Mouse (Mus musculus): Measurements from ENCODE around the gene Kri1. TPM values are rescaled to one million over a fixed set of nuclear protein-coding genes. Genes with fewer than 3 reads are reported as not detected.

The Kri1 gene
- 13.5 and 15.9 TPM in 2 replicates for polyA plus RNA-seq (2014; fragmentation: Nextera tagmentation; extraction: Ambion mirVana)

GRCm38 (mm10) chr9:21287571-21288402 lies at the start of gene Kri1:
Kri1 (minus strand) TSS chr9:21287969.
- peak within 1 kb of the TSS; percentile 78 for H3K9ac ChIP-seq (ENCODE audit: low read depth, low read length)
- H3K4me1 ChIP-seq (replicated peaks; ENCODE audit: control insufficient read depth, insufficient read depth, low read length) = peaks cover 8% of the 10 kb centered on the region
- WGBS = 1% methylated on average over 58 of the region's 59 CpGs
- no peaks in the 10 kb centered on the region for H3K9me3 ChIP-seq (ENCODE audit: control insufficient read depth, low read length)
- peak; percentile 97 for DNase-seq (ENCODE audit: low spot score)
- H3K27ac ChIP-seq (ENCODE audit: low read depth, low read length) = peak within 1 kb of the TSS; percentile 77
- peaks cover 5% of the 10 kb centered on the region for H3K36me3 ChIP-seq (ENCODE audit: control insufficient read depth, insufficient read depth, low read length)
- H3K27me3 ChIP-seq (ENCODE audit: control insufficient read depth, insufficient read depth, low read length) = no peaks in the 10 kb centered on the region
- peak within 1 kb of the TSS; percentile 80 for H3K4me3 ChIP-seq (ENCODE audit: low read depth, low read length)
- ATAC-seq (ENCODE audit: low FRiP score) = peak; percentile 72
- peak within 1 kb of the TSS; percentile 80 for H3K4me2 ChIP-seq (replicated peaks; ENCODE audit: low read depth, low read length)

GRCm38 (mm10) chr9:21336491-21336890 lies 48.7 kb upstream of the Kri1 start:
- DNase-seq (ENCODE audit: low spot score) (no peak), ATAC-seq (ENCODE audit: low FRiP score) (no peak)
- Histone ChIP-seq H3K4me2 (replicated peaks; ENCODE audit: low read depth, low read length) (no peak overlapping the region), H3K27ac (ENCODE audit: low read depth, low read length) (no peak overlapping the region), H3K27me3 (ENCODE audit: control insufficient read depth, insufficient read depth, low read length) (no peaks in the 10 kb centered on the region), H3K4me1 (replicated peaks; ENCODE audit: control insufficient read depth, insufficient read depth, low read length) (no peaks in the 10 kb centered on the region), H3K4me3 (ENCODE audit: low read depth, low read length) (no peak overlapping the region), H3K9me3 (ENCODE audit: control insufficient read depth, low read length) (no peaks in the 10 kb centered on the region), H3K9ac (ENCODE audit: low read depth, low read length) (no peak overlapping the region), H3K36me3 (ENCODE audit: control insufficient read depth, insufficient read depth, low read length) (no peaks in the 10 kb centered on the region)
- 90% methylated on average over 8 of the region's 8 CpGs for WGBS

DNA sequence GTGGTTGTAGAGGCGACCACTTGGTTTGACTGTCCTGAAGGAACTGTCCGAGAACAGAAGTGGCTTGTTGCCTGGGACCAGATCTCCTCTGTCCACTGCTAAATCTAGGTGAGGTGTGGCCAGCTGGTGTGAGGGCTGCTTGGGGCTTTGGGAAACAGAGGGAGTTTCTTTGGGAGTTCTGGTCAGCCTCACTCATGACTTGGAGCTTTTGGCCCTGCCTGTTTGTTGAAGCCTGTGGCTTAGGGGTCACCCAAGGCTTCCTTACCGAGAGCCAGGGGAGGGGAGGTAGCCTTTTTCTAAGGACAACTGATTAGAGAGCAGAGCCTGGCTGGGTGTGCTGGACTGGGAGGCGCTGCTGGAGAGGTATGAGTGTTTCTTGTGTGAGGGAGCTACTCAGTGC lies 47.6 kb upstream of the Kri1 start:
- ATAC-seq (ENCODE audit: low FRiP score) = no peak
- H3K4me2 ChIP-seq (replicated peaks; ENCODE audit: low read depth, low read length) = no peak overlapping the region
- H3K27ac ChIP-seq (ENCODE audit: low read depth, low read length) = no peak overlapping the region
- no peaks in the 10 kb centered on the region for H3K36me3 ChIP-seq (ENCODE audit: control insufficient read depth, insufficient read depth, low read length)
- no peak overlapping the region for H3K9ac ChIP-seq (ENCODE audit: low read depth, low read length)
- no peak for DNase-seq (ENCODE audit: low spot score)
- 91% methylated on average over 4 of the region's 4 CpGs for WGBS
- H3K4me1 ChIP-seq (replicated peaks; ENCODE audit: control insufficient read depth, insufficient read depth, low read length) = no peaks in the 10 kb centered on the region
- H3K27me3 ChIP-seq (ENCODE audit: control insufficient read depth, insufficient read depth, low read length) = no peaks in the 10 kb centered on the region
- H3K4me3 ChIP-seq (ENCODE audit: low read depth, low read length) = no peak overlapping the region
- H3K9me3 ChIP-seq (ENCODE audit: control insufficient read depth, low read length) = no peaks in the 10 kb centered on the region

DNA sequence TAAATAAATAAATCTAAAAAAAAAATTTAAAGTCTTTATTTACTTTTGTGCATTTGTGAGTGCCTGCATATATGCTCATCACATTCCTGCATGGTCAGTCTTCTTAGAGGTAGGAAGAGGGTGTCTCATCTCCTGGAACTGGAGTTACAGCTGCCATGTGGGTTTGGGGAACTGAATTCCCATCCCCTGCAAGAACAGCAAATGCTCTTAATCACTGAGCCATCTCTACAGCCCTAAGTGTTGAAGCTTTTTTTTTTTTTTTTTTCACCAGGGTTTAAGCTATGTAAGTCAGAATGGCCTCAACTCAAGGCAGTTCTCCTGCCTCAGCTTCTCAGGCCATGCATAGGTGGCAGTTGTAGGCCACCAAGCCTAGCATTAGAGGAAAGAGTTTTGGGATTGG lies 47.0 kb upstream of the Kri1 start:
- ATAC-seq (ENCODE audit: low FRiP score) = no peak
- Histone ChIP-seq H3K4me2 (replicated peaks; ENCODE audit: low read depth, low read length) (no peak overlapping the region), H3K9ac (ENCODE audit: low read depth, low read length) (no peak overlapping the region)

GRCm38 (mm10) chr9:21333523-21333922 lies 45.8 kb upstream of the Kri1 start:
- H3K27ac ChIP-seq (ENCODE audit: low read depth, low read length) = no peak overlapping the region
- WGBS = 89% methylated on average over 1 of the region's 1 CpGs

More for the DNA sequence above, 47.0 kb upstream of the Kri1 start:
- no peaks in the 10 kb centered on the region for H3K27me3 ChIP-seq (ENCODE audit: control insufficient read depth, insufficient read depth, low read length)
- no peak overlapping the region for H3K27ac ChIP-seq (ENCODE audit: low read depth, low read length)
- H3K36me3 ChIP-seq (ENCODE audit: control insufficient read depth, insufficient read depth, low read length) = no peaks in the 10 kb centered on the region
- no peak for DNase-seq (ENCODE audit: low spot score)
- no peaks in the 10 kb centered on the region for H3K9me3 ChIP-seq (ENCODE audit: control insufficient read depth, low read length)
- no peak overlapping the region for H3K4me3 ChIP-seq (ENCODE audit: low read depth, low read length)
- H3K4me1 ChIP-seq (replicated peaks; ENCODE audit: control insufficient read depth, insufficient read depth, low read length) = no peaks in the 10 kb centered on the region

GRCm38 (mm10) chr9:21332161-21333061 lies 44.6 kb upstream of the Kri1 start:
- Histone ChIP-seq H3K27ac (ENCODE audit: low read depth, low read length) (0 out of 2 replicates have a peak overlapping the region, but pooled peaks have one; percentile 58), H3K4me3 (ENCODE audit: low read depth, low read length) (no peak overlapping the region), H3K27me3 (ENCODE audit: control insufficient read depth, insufficient read depth, low read length) (no peaks in the 10 kb centered on the region), H3K9me3 (ENCODE audit: control insufficient read depth, low read length) (no peaks in the 10 kb centered on the region), H3K9ac (ENCODE audit: low read depth, low read length) (0 out of 2 replicates have a peak overlapping the region, but pooled peaks have one; percentile 15), H3K4me1 (replicated peaks; ENCODE audit: control insufficient read depth, insufficient read depth, low read length) (no peaks in the 10 kb centered on the region), H3K36me3 (ENCODE audit: control insufficient read depth, insufficient read depth, low read length) (no peaks in the 10 kb centered on the region), H3K4me2 (replicated peaks; ENCODE audit: low read depth, low read length) (no peak overlapping the region)
- DNase-seq (ENCODE audit: low spot score) = no peak
- no peak for ATAC-seq (ENCODE audit: low FRiP score)
- 45% methylated on average over 9 of the region's 9 CpGs for whole genome bisulfite sequencing

More at GRCm38 (mm10) chr9:21333523-21333922, 45.8 kb upstream of the Kri1 start:
- no peak overlapping the region for H3K9ac ChIP-seq (ENCODE audit: low read depth, low read length)
- no peaks in the 10 kb centered on the region for H3K9me3 ChIP-seq (ENCODE audit: control insufficient read depth, low read length)
- ATAC-seq (ENCODE audit: low FRiP score) (no peak), DNase-seq (ENCODE audit: low spot score) (no peak)
- no peaks in the 10 kb centered on the region for H3K36me3 ChIP-seq (ENCODE audit: control insufficient read depth, insufficient read depth, low read length)
- no peaks in the 10 kb centered on the region for H3K27me3 ChIP-seq (ENCODE audit: control insufficient read depth, insufficient read depth, low read length)
- no peak overlapping the region for H3K4me3 ChIP-seq (ENCODE audit: low read depth, low read length)
- H3K4me1 ChIP-seq (replicated peaks; ENCODE audit: control insufficient read depth, insufficient read depth, low read length) = no peaks in the 10 kb centered on the region
- H3K4me2 ChIP-seq (replicated peaks; ENCODE audit: low read depth, low read length) = no peak overlapping the region

- DNase-seq (ENCODE audit: low spot score) = no peak
- Histone ChIP-seq H3K4me3 (ENCODE audit: low read depth, low read length) (no peak overlapping the region), H3K4me2 (replicated peaks; ENCODE audit: low read depth, low read length) (no peak overlapping the region), H3K4me1 (replicated peaks; ENCODE audit: control insufficient read depth, insufficient read depth, low read length) (no peaks in the 10 kb centered on the region), H3K27me3 (ENCODE audit: control insufficient read depth, insufficient read depth, low read length) (no peaks in the 10 kb centered on the region), H3K9me3 (ENCODE audit: control insufficient read depth, low read length) (no peaks in the 10 kb centered on the region), H3K27ac (ENCODE audit: low read depth, low read length) (0 out of 2 replicates have a peak overlapping the region, but pooled peaks have one; percentile 58), H3K36me3 (ENCODE audit: control insufficient read depth, insufficient read depth, low read length) (no peaks in the 10 kb centered on the region), H3K9ac (ENCODE audit: low read depth, low read length) (no peak overlapping the region)
- ATAC-seq (ENCODE audit: low FRiP score) = no peak
- WGBS = 86% methylated on average over 12 of the region's 12 CpGs
These were observed 43.8 kb upstream of the Kri1 start for GRCm38 (mm10) chr9:21331365-21332140.

GRCm38 (mm10) chr9:21329699-21330289 lies 42.0 kb upstream of the Kri1 start:
- Histone ChIP-seq H3K9ac (ENCODE audit: low read depth, low read length) (no peak overlapping the region), H3K4me3 (ENCODE audit: low read depth, low read length) (no peak overlapping the region), H3K36me3 (ENCODE audit: control insufficient read depth, insufficient read depth, low read length) (no peaks in the 10 kb centered on the region), H3K4me1 (replicated peaks; ENCODE audit: control insufficient read depth, insufficient read depth, low read length) (no peaks in the 10 kb centered on the region), H3K4me2 (replicated peaks; ENCODE audit: low read depth, low read length) (no peak overlapping the region), H3K27me3 (ENCODE audit: control insufficient read depth, insufficient read depth, low read length) (no peaks in the 10 kb centered on the region), H3K27ac (ENCODE audit: low read depth, low read length) (no peak overlapping the region), H3K9me3 (ENCODE audit: control insufficient read depth, low read length) (no peaks in the 10 kb centered on the region)
- no peak for ATAC-seq (ENCODE audit: low FRiP score)
- DNase-seq (ENCODE audit: low spot score) = no peak
- 92% methylated on average over 10 of the region's 10 CpGs for WGBS

All from hindbrain, embryonic 11.5 days (tissue).